In the genomic region with DNA sequence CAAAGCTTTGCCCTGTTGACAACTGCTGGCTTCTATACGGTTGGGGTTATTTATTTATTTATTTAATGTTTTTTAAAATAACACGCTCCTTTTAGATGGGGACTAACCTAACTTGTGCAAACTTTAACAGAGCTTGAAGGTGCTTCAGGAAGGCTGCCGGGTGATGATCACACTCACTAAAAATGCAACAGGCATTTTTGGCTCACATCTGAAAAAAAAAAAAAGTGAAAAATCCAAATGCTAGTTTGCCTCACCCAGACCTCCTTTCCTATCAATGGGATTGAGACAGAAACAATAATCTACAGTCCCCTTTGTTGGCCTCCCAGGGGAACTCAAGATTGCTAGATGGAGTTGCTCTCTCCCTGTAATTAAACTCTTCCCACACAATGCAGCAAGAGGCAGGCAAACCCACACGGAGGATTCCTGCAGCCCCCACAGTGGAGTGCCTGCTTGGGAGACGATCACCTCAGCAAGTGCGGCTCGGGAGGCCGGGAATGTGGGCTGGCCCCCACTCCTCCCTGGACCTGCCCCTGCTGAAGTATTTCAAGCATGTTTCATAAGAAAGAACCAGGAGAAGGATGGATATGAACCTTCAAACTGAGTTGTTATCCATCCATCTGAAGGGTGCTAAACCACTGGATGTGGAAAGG, we compare ENCODE assay signal across 17 mouse cellular contexts. TPM values are rescaled to one million over a fixed set of nuclear protein-coding genes. Genes with fewer than 3 reads are reported as not detected.
DNase-seq lines count a peak whose midpoint lies in the region; ATAC-seq and TF ChIP-seq lines count a peak whose summit lies in the region.
"Had no signal": no experiment of that assay in that cellular context is flagged by ENCODE, and none has a peak within 500 bp of the region (broad histone marks: within the 10 kb centered on the region; RNA-seq: fewer than 3 reads in every experiment).

No protein-coding gene starts in this region.

- peak; percentile 13 for TF ChIP-seq POLR2A in myocyte (IDR thresholded peaks at IDR 0.05; ENCODE audit: insufficient read length, low read depth)

- H3K9ac ChIP-seq in embryonic facial prominence, embryonic 14.5 days (ENCODE audit: low read depth, low read length): no peak overlapping the region
- no peak overlapping the region for H3K9ac ChIP-seq in midbrain, embryonic 14.5 days (replicated peaks; ENCODE audit: low read length)
- H3K9ac ChIP-seq in lung, embryonic 14.5 days: no peak overlapping the region
- H3K9ac ChIP-seq: midbrain, embryonic 13.5 days had no signal

- no peaks in the 10 kb centered on the region for H3K79me2 ChIP-seq in myocyte (ENCODE audit: control insufficient read depth, insufficient read depth)

- H3ac ChIP-seq in myocyte (ENCODE audit: control insufficient read depth, insufficient read length): no peak overlapping the region

- H3K36me3 ChIP-seq in embryonic facial prominence, embryonic 14.5 days (ENCODE audit: control insufficient read depth, insufficient read depth, low read length): no peaks in the 10 kb centered on the region
- H3K36me3 ChIP-seq in embryonic facial prominence, embryonic 10.5 days (replicated peaks): no peaks in the 10 kb centered on the region
- H3K36me3 ChIP-seq in midbrain, embryonic 10.5 days: no peaks in the 10 kb centered on the region
- H3K36me3 ChIP-seq in midbrain, embryonic 14.5 days (ENCODE audit: control insufficient read depth, insufficient read depth, low read length): no peaks in the 10 kb centered on the region
- H3K36me3 ChIP-seq in lung, embryonic 14.5 days (ENCODE audit: insufficient read depth): no peaks in the 10 kb centered on the region
- H3K36me3 ChIP-seq in myocyte (ENCODE audit: control insufficient read depth, insufficient read depth): no peaks in the 10 kb centered on the region
- H3K36me3 ChIP-seq: midbrain, embryonic 13.5 days had no signal

- no peaks in the 10 kb centered on the region for H3K27me3 ChIP-seq in embryonic facial prominence, embryonic 14.5 days (replicated peaks; ENCODE audit: control insufficient read depth, insufficient read depth, low read length)
- H3K27me3 ChIP-seq in embryonic facial prominence, embryonic 10.5 days (replicated peaks; ENCODE audit: low read depth, poor library complexity, severe bottlenecking): peaks cover 9% of the 10 kb centered on the region
- peaks cover 25% of the 10 kb centered on the region for H3K27me3 ChIP-seq in midbrain, embryonic 10.5 days (ENCODE audit: low read depth, poor library complexity, severe bottlenecking)
- H3K27me3 ChIP-seq in midbrain, embryonic 14.5 days (ENCODE audit: control insufficient read depth, insufficient read depth, low read length): no peaks in the 10 kb centered on the region
- H3K27me3 ChIP-seq in lung, embryonic 14.5 days (ENCODE audit: insufficient read depth, low read length): no peaks in the 10 kb centered on the region
- no peaks in the 10 kb centered on the region for H3K27me3 ChIP-seq in myocyte (ENCODE audit: control insufficient read depth, insufficient read depth, insufficient read length)
- H3K27me3 ChIP-seq: midbrain, embryonic 13.5 days had no signal

- no peak overlapping the region for H3K4me2 ChIP-seq in embryonic facial prominence, embryonic 14.5 days (ENCODE audit: low read depth, low read length)
- H3K4me2 ChIP-seq in midbrain, embryonic 14.5 days (ENCODE audit: low read length): no peak overlapping the region
- no peak overlapping the region for H3K4me2 ChIP-seq in lung, embryonic 14.5 days
- H3K4me2 ChIP-seq in myocyte (ENCODE audit: low read depth): peak overlapping the region; percentile 7
- H3K4me2 ChIP-seq: heart, embryonic 11.5 days; liver, embryonic 11.5 days; midbrain, embryonic 13.5 days had no signal

- H3K9me3 ChIP-seq in embryonic facial prominence, embryonic 14.5 days (ENCODE audit: control insufficient read depth, low read length): no peaks in the 10 kb centered on the region
- H3K9me3 ChIP-seq in embryonic facial prominence, embryonic 10.5 days: no peaks in the 10 kb centered on the region
- no peaks in the 10 kb centered on the region for H3K9me3 ChIP-seq in midbrain, embryonic 10.5 days (replicated peaks)
- H3K9me3 ChIP-seq in midbrain, embryonic 14.5 days (ENCODE audit: control insufficient read depth, low read length): no peaks in the 10 kb centered on the region
- no peaks in the 10 kb centered on the region for H3K9me3 ChIP-seq in lung, embryonic 14.5 days (ENCODE audit: low read depth, low read length)
- H3K9me3 ChIP-seq: midbrain, embryonic 13.5 days had no signal

- DNase-seq in embryonic facial prominence, embryonic 14.5 days (ENCODE audit: low spot score): no peak
- no peak for DNase-seq in embryonic facial prominence, embryonic 10.5 days (ENCODE audit: low spot score)
- DNase-seq in midbrain, embryonic 10.5 days (ENCODE audit: low spot score): no peak
- DNase-seq in midbrain, embryonic 14.5 days: no peak
- DNase-seq in lung, embryonic 14.5 days: no peak
- no peak for DNase-seq in cerebellum, postnatal 25 days
- DNase-seq: adrenal gland, postnatal 14 days; cerebellum, adult 8-10 months; kidney, adult 9 months; retina, postnatal 1 day had no signal

- peak; percentile 41; the same call in 1 of the 2 replicates for ATAC-seq in embryonic facial prominence, embryonic 14.5 days (ENCODE audit: low read depth)
- ATAC-seq in midbrain, embryonic 14.5 days (ENCODE audit: low FRiP score, low TSS enrichment): no peak
- ATAC-seq in lung, embryonic 14.5 days (ENCODE audit: insufficient read depth): peak; percentile 51
- ATAC-seq in cerebellum, adult (ENCODE audit: insufficient number of reproducible peaks, low FRiP score, low TSS enrichment): no peak
- ATAC-seq: activated CD4-positive, CD25-positive, alpha-beta regulatory T cell, adult 4 months; forebrain, embryonic 16.5 days; midbrain, embryonic 13.5 days had no signal

- H3K4me1 ChIP-seq in embryonic facial prominence, embryonic 14.5 days (ENCODE audit: control insufficient read depth, insufficient read depth, low read length): peaks cover 9% of the 10 kb centered on the region; the same call in 1 of the 2 replicates
- peaks cover 44% of the 10 kb centered on the region for H3K4me1 ChIP-seq in embryonic facial prominence, embryonic 10.5 days
- peaks cover 13% of the 10 kb centered on the region for H3K4me1 ChIP-seq in midbrain, embryonic 10.5 days
- peaks cover 15% of the 10 kb centered on the region for H3K4me1 ChIP-seq in midbrain, embryonic 14.5 days (ENCODE audit: control insufficient read depth, insufficient read depth, low read length)
- peaks cover 14% of the 10 kb centered on the region; the same call in 1 of the 2 replicates for H3K4me1 ChIP-seq in lung, embryonic 14.5 days (ENCODE audit: insufficient read depth)

- 28% methylated on average over 8 of the region's 8 CpGs for WGBS in embryonic facial prominence, embryonic 14.5 days
- 41% methylated on average over 8 of the region's 8 CpGs for WGBS in embryonic facial prominence, embryonic 10.5 days
- 48% methylated on average over 8 of the region's 8 CpGs for WGBS in midbrain, embryonic 10.5 days
- 41% methylated on average over 8 of the region's 8 CpGs for WGBS in midbrain, embryonic 14.5 days
- WGBS in lung, embryonic 14.5 days: 33% methylated on average over 8 of the region's 8 CpGs

- H3K27ac ChIP-seq in embryonic facial prominence, embryonic 14.5 days (replicated peaks; ENCODE audit: low read depth, low read length): no peak overlapping the region
- no peak overlapping the region; the same call in 1 of the 2 replicates for H3K27ac ChIP-seq in embryonic facial prominence, embryonic 10.5 days (replicated peaks)
- 0 out of 2 replicates have a peak overlapping the region, but pooled peaks have one; percentile 42 for H3K27ac ChIP-seq in midbrain, embryonic 10.5 days (replicated peaks)
- no peak overlapping the region for H3K27ac ChIP-seq in midbrain, embryonic 14.5 days (replicated peaks; ENCODE audit: low read depth, low read length)
- H3K27ac ChIP-seq in lung, embryonic 14.5 days (ENCODE audit: low read depth): no peak overlapping the region
- H3K27ac ChIP-seq: midbrain, embryonic 13.5 days had no signal

- no peak for TF ChIP-seq CTCF in lung, embryonic 14.5 days (IDR thresholded peaks at IDR 0.05; ENCODE audit: low read depth)

- H3K4me3 ChIP-seq in embryonic facial prominence, embryonic 14.5 days (ENCODE audit: low read depth, low read length): no peak overlapping the region
- H3K4me3 ChIP-seq in embryonic facial prominence, embryonic 10.5 days: no peak overlapping the region
- H3K4me3 ChIP-seq in midbrain, embryonic 10.5 days: no peak overlapping the region
- no peak overlapping the region for H3K4me3 ChIP-seq in midbrain, embryonic 14.5 days (replicated peaks; ENCODE audit: low read depth, low read length)
- H3K4me3 ChIP-seq in lung, embryonic 14.5 days (ENCODE audit: low read depth, low read length): no peak overlapping the region
- H3K4me3 ChIP-seq in myocyte: no peak overlapping the region
- H3K4me3 ChIP-seq: midbrain, embryonic 13.5 days had no signal

TF ChIP-seq in myocyte, 11 proteins besides CTCF, POLR2A, EP300 and RAD21:
- TF ChIP-seq MYOG (IDR thresholded peaks at IDR 0.05; ENCODE audit: control insufficient read depth in 1 of 3, insufficient read depth in 1 of 3, insufficient read length in 2 of 3, low read depth in 2 of 3): peak in 1 of 3 experiments; percentile 42
- no peak for TF ChIP-seq CEBPB (IDR thresholded peaks at IDR 0.05; ENCODE audit: insufficient read depth, poor library complexity, severe bottlenecking)

RNA-seq across cellular contexts. Expression of a gene that starts 16.8 kb away (rescaled TPM):
- 1.3 and 1.7 TPM in 2 replicates for polyA plus RNA-seq in embryonic facial prominence, embryonic 14.5 days (2014; fragmentation: Nextera tagmentation; extraction: Ambion mirVana)
- 0.24 and 0.26 TPM in 2 replicates for polyA plus RNA-seq in embryonic facial prominence, embryonic 10.5 days (2016; fragmentation: Nextera tagmentation; extraction: Ambion mirVana)
- 0.09 and 0.19 TPM in 2 replicates for polyA plus RNA-seq in midbrain, embryonic 10.5 days (2016; fragmentation: Nextera tagmentation; extraction: Ambion mirVana)
- 0.91 and 1.2 TPM in 2 replicates for polyA plus RNA-seq in midbrain, embryonic 14.5 days (2014; fragmentation: Nextera tagmentation; extraction: Ambion mirVana)
- polyA plus RNA-seq in lung, embryonic 14.5 days (2014; fragmentation: Nextera tagmentation; extraction: Ambion mirVana): 1.2 and 1.6 TPM in 2 replicates
- polyA plus RNA-seq in myocyte (2012; fragmentation: generic; extraction: Trizol): 0.60 TPM
- polyA plus RNA-seq: activated CD4-positive, CD25-positive, alpha-beta regulatory T cell, adult 4 months had no signal

Comparison
In these comparisons a context has a peak if more than half of its experiments do, and no peak if none do; other contexts are left out.
1. ATAC-seq: peak in embryonic facial prominence, embryonic 14.5 days (single experiment) and lung, embryonic 14.5 days (single experiment); none in midbrain, embryonic 14.5 days (single experiment) and cerebellum, adult (single experiment).